Mouse (Mus musculus) forelimb bud, embryonic 11.5 days (tissue): Measurements from ENCODE around the gene Prkaca.
A peak's percentile ranks its signal among the peaks of the same experiment; 100 is the strongest.
"Not testable (repeated sequence)": the region's sequence is repeated elsewhere in the genome, so short reads cannot be mapped to it uniquely, and the experiment has no call there.

Experiments
- DNase-seq: peaks from one replicate; pipeline ENCODE4 v3.0.0-alpha.2; 2012; ENCODE audit warnings: low read depth, low spot score

The Prkaca gene

GRCm38 (mm10) chr8:83976101-83976630 lies 3.4 kb downstream of the Prkaca start:
- DNase-seq = no peak

DNA sequence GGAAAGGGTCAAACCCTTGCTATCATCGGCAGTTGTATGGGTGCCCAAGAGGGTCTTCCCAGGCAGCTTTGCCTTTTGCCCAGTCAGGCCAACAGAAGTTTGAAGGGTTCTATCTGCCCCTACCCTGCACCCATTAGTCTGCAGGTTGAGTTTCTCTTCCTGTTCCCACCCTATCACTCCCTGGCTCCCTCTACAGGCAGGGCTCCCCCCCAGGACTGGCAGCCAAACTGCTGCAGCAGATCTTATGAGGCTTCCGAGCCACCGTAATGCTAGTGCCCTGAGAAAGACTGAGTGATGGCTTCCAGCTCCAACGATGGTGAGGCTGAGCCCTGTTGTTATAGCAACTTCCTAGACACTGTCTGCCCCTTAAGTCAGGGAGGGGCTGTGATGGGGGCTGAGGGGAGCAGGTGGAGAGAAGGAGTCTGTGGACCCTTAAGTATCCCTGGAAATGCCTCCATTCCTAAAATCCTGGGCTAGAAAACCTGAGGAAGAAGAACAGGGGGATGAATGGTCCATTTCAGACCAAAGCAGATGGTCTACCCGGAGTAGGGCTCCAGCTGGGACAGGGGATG lies 4.1 kb downstream of the Prkaca start:
- no peak for DNase-seq

- no peak for DNase-seq
Measured at GRCm38 (mm10) chr8:83977646-83978045, 4.9 kb downstream of the Prkaca start.

- no peak for DNase-seq
Measured at GRCm38 (mm10) chr8:83978200-83978599, 5.4 kb downstream of the Prkaca start.

DNA sequence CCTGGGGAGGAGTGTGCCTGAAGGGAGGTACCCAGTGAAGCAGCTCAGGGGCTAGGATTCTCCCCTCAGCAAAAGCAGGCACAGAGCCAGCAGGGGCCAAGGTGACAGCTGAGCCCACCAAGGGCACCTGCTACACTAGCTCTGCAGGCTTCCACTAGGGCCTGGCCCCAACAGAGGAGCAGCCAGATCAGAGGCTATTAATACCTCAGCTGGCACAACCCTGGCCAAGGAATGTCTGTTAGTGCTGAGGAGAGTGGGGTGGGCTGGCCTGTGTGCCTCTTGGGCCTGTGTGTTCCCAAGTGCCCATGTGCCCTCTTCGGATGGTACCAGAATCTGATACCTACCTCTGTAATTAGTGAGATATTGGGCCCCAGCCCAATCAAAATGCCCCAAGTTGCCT lies 7.5 kb downstream of the Prkaca start:
- DNase-seq = no peak

DNA sequence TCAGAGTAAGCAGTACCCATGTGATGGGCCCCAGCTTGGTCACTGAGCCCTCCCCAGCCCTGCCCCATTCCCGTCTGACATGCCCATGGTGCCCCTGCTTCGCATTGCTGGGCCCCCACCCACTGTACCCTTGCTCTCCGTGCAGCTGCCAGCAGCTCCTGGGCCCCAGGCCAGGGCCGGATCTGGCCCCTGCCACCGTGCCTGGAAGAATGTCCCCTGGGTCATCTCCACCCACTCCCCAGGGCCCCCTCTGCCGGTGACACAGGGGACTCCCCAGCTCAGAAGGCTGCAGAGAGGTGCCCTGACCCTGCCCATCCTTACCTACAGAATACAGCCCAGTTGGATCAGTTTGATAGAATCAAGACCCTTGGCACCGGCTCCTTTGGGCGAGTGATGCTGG lies 8.1 kb downstream of the Prkaca start:
- no peak for DNase-seq

DNA sequence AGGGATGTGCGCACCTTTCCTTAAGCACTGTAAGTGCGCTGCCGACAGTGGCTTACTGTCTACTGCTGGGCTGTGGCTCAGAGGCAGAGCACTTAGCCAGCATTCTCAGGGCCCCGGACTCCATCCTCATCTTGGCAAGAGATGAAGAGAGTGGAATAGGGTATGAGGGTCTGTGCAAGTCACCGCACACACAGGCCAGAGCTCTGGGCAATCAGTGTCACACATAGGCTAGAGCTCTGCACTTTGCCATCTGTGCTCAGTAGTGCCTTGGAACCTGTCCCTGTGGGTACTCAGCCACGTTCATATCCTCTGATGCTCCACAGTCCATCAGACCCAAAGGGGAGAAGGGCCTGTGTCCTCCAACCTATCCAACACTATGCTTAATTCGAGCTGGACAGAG lies 8.7 kb downstream of the Prkaca start:
- DNase-seq = no peak

DNA sequence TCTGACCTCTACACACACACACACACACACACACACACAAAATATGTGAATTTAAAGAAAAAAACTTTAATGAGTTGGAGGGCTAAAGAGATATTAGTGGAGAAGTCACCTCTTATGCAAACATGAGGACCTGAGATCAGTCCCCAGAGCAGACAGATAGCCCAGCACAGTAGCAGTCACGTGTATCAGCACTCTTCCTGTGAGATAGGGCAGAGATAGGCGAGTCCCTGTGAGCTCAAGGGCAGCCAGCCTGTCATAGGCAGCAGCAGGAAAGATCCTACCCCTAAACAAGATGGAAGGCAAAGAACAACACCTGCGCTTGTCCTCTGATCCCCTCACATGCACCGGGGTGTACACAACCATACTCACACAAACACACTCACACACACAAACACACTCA lies 9.7 kb downstream of the Prkaca start:
- DNase-seq = no peak

DNA sequence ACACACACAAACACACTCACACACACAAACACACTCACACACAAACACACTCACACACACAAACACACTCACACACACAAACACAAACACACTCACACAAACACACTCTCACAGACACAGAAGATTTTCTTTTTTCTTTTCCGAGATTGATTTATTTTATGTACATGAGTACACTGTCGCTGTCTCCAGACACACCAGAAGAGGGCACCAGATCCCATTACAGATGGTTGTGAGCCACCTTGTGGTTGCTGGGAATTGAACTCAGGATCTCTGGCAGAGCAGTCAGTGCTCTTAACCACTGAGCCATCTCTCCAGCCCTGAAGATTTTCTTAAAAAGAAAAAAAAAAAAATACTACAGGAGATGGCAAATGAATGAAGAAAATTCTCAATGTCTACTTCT lies 10.4 kb downstream of the Prkaca start:
- DNase-seq = not testable (repeated sequence)

DNA sequence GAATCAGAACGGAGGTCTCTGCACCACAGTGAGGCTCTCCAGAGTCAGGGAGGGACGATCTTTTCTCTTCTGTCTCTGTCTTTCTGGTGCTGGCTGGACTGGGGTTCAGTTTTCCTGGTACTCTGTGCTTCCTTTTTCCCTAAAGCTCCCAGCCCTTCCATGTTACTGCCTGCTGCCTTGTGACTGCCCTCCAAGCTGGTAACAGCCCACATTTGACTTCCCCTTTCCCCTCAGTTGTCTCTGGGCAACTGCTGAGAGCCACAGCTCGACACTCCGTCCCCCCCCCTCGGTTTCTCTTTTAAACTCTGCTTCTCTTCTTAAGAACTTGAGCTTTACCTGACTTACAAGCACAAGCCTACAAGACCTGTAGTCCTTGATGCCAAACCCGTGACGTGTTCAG lies 16.4 kb downstream of the Prkaca start:
- no peak for DNase-seq

DNA sequence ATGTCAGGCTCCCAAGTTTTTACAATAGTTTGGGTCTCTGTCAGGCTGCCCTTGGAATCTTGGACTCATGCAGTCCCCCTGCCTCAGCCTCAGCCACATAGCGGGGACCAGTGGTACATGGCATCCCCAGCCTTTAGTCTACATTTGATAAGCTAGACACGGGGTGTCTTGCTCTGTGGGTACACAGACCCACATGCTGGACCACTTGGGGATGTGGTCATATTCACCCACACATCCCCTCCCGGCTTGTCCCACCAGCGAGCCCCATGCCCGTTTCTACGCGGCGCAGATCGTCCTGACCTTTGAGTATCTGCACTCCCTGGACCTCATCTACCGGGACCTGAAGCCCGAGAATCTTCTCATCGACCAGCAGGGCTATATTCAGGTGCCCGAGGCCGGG lies 17.4 kb downstream of the Prkaca start:
- DNase-seq = no peak

DNA sequence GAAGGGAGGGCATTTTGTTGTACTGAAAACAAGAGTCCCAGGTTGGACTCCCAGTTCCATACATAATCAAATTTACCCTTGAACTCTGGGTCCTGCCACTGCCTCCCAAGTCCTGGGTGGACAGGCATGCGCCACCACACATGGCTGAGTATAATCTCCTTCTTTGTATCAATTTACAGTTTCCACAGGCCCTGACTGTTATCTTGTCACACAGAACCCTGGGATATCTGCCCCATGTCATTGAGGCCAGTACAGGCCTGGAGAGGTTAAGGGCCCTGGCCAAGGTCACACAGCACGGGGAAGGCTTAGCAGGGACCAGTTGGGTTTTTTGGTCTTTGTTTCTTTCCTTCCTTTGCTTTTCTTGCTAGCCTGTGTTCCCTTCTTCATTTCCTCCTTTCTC lies 19.7 kb downstream of the Prkaca start:
- no peak for DNase-seq

DNA sequence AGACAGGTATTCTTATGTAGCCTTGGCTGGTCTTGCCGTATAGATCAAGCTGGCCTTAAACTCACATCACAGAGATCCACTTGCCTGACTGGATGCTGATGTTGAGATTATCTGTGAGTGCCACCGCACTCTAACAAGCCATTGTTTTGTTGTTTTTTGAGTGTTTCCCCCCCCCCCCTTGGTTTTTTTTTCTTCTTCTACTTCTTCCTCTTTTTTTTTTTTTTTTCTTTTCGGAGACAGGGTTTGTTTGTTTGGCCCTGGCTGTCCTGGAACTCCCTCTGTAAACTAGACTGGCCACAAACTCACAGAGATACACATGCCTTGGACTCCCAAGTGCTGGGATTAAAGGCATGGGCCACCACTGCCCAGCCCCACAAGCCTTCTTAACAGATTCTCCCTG lies 21.2 kb downstream of the Prkaca start:
- no peak for DNase-seq

DNA sequence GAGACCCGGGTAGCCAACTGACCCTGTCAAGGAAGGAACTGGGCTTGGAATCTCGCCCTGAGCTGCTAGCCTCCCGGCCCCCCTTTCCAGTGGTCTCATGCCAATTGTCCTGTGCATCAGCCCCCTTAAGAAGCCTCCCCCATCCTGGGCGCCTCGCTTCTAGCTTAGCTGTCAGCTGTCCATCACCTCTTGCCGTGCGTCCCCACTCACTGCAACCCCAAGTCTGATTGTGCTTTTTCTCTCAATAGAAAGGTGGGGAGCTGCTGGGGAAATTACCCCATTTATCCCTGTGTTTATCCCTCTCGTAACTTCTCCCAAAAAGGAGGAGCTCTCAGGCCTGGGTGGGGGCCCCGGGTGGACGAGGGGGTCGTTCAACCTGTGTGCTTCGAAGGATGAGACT lies 23.2 kb downstream of the Prkaca start:
- DNase-seq = no peak

DNA sequence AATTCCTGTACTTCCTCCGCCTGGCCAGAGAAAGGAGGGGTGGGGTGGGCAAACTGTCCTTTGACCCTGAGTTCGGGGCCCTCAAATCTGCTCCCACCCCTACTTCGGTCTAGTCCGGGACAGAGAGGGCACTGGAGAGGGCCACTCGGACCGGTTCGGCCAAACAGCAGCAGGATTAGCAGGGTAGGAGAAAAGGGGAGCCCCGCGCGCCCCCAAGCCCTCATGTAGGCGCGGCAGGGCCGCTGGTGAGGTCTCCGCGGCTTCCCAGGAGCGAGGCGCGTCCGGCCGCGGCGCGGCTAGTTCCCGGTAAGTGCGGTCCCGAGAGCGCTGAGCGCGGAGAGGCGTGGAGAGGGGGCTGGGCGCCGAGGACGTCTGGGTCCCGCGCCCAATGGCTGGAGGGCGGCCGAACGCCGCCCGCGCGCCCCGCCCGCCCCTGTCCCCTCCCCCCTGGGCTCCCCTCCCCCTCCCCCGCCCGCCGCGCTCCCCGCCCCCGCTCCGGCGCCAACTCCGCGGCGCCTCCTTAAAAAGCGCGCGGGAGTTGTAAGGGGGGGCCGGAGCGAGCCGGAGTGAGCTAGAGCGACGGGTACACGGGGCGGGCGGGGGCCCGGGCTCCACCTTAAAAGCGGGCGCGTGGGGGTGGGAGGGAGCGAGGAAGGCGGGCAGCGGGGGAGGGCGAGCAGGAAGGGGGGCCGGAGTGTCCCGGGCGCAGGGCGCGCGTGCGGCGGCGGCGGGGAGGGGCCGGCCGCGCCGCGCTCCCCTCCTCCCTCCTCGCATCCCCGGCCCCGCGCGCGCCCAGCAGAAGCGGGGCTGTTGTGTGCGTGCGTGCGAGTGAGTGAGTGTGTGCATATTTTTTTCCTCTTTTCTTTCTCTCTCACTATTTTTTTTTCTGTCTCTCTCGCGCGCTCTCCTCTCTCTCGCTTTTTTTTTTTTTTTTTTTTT lies 24.0 kb downstream of the Prkaca start:
- DNase-seq = peak; percentile 81

DNA sequence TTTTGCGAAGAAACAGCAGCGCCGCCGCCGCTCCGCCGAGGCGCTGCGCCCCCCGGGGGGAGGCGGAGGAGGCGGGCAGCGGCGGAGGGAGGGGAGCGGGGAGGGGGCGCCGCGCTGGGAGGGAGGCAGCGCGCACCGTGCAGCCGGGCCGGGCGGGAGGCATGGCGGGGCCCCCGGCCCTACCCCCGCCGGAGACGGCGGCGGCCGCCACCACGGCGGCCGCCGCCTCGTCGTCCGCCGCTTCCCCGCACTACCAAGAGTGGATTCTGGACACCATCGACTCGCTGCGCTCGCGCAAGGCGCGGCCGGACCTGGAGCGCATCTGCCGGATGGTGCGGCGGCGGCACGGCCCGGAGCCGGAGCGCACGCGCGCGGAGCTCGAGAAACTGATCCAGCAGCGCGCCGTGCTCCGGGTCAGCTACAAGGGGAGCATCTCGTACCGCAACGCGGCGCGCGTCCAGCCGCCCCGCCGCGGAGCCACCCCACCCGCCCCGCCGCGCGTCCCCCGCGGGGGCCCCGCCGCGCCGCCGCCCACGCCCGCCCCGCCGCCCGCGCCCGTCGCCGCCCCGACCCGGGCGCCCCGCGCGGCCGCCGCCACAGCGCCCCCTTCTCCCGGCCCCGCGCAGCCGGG lies 24.8 kb downstream of the Prkaca start, which contains the start of gene Samd1:
Gene Samd1, plus strand, starts transcription at position 162 of the 631 bp plus-strand sequence.
- no peak for DNase-seq

DNA sequence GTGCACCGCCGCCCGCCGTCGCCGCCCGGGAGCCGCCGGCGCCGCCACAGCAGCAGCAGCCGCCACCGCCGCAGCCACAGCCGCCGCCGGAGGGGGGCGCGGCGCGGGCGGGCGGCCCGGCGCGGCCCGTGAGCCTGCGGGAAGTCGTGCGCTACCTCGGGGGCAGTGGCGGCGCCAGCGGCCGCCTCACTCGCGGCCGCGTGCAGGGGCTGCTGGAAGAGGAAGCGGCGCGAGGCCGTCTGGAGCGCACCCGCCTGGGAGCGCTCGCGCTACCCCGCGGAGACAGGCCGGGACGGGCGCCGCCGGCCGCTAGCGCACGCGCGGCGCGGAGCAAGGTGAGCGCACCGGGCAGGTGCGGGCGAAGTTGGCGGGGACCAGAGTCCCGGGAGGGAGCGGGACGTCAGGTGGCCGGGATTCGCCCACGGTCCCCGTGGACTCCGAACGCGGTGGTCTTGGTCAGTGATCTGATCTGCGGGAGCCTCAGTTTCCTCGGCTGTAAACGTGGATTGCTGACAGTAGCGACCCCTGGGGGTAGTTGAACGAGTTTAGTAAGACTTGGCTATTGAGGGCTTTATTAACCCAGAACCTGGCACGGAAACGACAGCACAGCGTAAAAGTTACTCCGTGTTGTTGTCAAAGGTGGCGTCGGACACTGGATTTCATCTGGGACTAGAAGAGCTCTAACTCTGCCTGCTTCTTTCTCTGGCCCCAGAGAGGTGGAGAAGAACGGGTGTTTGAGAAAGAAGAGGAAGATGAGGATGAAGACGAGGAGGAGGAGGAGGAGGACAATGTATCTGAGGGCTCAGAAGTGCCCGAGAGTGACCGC lies 25.7 kb downstream of the Prkaca start:
- DNase-seq = peak; percentile 70

GRCm38 (mm10) chr8:83999057-83999705 lies 26.4 kb downstream of the Prkaca start:
- DNase-seq = no peak

DNA sequence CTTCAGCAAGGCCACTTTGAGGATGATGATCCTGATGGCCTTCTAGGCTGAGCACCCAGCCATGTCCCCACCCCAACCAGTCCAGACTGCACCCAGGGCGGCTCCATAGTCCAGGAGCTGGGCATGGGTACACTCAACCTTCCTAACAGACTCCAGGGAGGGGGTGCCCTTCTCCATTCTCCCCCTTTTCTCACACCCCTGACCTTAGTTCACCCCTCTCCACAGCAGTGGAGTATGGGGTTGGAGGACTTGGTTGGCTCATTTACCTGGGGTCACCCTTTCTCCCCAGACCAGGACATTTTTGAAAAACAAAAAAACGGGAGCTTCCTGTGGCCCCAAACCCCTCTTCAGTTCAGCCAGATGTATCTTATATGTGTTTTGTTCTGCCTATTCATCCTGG lies 27.0 kb downstream of the Prkaca start:
- no peak for DNase-seq

DNA sequence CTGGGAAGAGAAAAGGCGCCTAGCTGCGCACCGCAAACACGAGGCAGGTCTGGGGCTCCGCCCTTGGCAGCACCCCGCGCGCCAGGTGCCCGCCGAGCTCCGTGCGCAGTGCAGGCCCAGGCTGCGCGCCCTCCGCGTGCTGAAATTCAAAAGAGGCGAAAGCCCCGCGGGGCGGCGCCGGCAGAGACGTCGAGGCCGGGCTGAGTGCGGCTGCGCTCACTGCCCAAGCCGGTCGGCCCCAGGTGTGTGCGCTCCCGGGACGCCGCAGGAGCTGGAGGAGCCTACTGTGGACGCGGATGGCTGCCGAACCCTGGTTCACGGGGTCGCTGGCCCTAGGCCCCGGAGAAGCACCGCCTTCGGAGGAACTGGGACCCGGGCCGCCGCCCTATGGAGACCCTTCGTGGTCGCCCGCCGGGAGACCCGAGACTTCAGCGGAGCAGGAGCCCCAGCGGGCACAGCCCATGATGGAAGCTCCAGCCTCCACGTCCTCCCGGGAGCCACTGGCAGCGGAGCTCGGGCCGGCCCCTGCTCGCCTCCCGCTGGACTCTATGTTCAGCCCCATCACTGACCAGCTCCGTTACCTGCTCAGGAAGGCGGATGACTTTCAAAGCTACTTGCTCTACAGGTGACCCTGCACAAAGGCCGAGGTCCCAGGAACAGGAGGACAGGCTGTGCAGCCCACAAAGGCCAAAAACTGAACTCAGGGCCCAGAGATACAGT lies 28.6 kb downstream of the Prkaca start, which contains the start of gene 1700067K01Rik:
Gene 1700067K01Rik, plus strand, starts transcription at position 222 of the 720 bp plus-strand sequence.
- no peak for DNase-seq
